Mouse (Mus musculus) ovary, adult 10 weeks (tissue): ENCODE results near the gene Osbpl8. TPM values are rescaled to one million over a fixed set of nuclear protein-coding genes. Genes with fewer than 3 reads are reported as not detected.

Source experiments
- polyA plus RNA-seq: library from polyadenylated mRNA; stranded (reverse); fragments of 350-450 nt; fragmentation: Illumina TruSeq; extraction: RNeasy Lipid Tissue Mini Kit (QIAGEN cat#74804); gene quantifications from one replicate; pipeline ENCODE4 v1.2.3, GENCODE M21; 2014

The Osbpl8 gene
- polyA plus RNA-seq, result 113 TPM

DNA sequence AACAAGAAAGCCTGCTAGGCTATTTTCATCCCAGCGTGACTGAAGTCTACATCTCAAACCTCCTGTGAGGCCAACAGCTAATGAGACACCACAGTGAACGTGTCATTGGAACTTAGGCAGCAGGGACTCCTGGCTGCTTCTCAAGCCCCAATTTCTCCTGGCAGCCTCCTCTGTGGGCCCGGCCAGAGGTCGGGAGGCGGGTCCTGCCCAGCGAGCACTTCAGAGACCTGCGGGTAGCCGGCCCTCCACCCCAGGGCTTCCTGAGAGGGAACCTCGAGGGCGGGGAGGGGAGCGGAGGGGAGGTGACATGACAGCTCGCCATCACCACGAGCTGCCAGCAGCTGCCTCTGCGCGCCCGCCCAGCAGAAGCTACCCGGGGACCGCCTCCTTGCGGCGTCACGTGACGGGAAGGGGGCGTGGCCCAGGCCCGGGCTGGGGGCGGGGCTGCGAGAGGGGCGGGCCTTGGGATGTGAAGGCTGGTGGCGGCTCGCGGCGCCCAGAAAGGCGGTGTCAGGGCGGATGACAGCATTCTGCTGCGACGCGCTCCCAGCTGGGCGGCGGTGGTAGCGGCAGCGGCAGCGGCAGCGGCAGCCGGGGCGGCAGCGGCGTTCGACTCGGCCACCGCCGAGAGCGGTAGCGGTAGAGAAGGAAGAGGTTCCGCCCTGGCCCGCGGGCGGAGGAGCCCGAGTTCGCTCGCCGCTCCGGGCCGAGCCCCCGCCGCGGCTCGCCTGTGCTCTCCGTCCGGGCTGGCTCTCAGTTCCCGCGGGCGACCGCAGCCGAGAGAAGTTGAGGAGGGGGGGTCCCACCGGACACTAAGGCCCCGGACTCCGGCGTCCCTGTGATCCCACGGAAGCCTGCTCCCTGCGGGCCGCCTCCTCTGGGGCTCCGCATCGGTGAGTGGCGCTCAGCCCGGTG lies at the start of gene Osbpl8:
Gene Osbpl8, plus strand, starts transcription at position 449 of the 915 bp plus-strand sequence.

DNA sequence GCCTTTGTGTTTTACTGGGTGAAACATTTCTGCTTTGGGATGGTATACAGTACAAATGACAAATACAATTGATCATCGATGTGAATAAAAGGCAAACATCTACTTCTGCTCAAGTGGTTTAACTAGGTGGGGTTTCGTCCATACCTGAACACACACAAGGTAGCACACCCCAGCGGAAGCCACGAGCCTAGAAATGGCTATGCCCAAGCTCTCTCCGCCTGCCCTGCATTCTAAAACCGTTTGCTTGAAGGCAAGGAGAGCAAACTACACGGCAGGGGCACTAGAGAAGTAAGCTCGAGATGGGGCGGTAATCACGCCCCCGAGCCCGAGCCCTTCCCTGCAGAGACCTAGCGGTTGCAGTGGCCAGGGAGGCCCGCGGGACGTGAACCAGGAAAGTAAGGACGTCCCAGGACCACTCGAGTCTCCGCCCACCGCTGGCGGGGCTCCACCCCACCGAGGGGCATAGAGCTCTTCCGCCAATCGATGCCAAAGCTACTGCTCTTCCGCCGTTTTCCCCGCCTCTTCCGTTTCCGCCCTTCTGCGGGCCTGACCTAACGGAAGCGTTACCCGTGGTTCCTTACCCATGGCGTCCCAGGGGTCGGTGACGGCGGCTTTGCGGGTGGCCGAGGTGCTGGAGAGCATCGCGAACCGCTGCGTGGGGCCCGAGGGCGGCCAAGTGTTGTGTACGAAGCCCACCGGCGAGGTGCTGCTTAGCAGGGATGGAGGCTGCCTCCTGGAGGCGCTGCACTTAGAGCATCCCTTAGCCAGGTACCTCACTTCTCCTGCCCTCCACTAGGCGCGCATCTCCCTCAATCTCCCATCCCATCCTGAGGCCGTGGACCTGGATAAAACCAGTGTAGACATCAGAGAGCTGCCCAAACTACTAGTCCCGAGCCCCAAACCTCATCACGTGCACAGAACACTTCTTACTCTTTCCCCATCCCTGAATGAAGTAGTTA lies 133.9 kb downstream of the Osbpl8 start, which contains the start of gene Bbs10:
Gene Bbs10, plus strand, starts transcription at position 540 of the 959 bp plus-strand sequence.

Other genes starting within 250 kb of the Osbpl8 start
- 39.8 TPM for gene Csrp2, start 245.0 kb upstream of the Osbpl8 start, polyA plus RNA-seq
- 43.6 TPM for gene Zdhhc17, start 154.6 kb upstream of the Osbpl8 start, polyA plus RNA-seq
- 12.3 TPM for gene Bbs10, start 133.9 kb downstream of the Osbpl8 start, polyA plus RNA-seq